Mouse (Mus musculus): ENCODE results near the gene Rgcc. TPM values are rescaled to one million over a fixed set of nuclear protein-coding genes. Genes with fewer than 3 reads are reported as not detected.

The Rgcc gene
- polyA plus RNA-seq, 1 experiment from 2014 or later: 16.5 TPM

DNA sequence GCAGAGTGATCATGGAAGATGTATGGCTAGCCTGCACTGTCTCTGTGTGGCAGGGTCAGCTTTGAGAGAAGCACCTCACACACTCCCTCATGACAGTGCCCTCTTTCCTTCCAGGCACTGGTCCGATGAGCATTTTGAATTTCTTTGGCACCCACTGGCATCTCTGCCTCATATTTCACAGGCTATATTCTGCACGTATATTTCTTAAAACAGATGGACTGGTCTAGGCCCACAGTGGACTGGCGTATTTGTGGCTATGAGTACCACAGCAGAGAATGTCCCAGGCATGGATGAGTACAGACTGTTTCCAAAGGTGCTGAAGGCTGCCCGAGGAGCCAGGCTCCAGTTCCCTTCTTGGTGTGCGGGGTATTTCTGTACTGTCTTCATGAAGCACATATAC is 20.4 kb upstream of the Rgcc start:
- no peak overlapping the region for H3K27ac ChIP-seq (replicated peaks in 1 of 2; ENCODE audit: control insufficient read depth in 1 of 2, insufficient read depth in 1 of 2, low read depth in 2 of 2, low read length in 2 of 2)
- no peak overlapping the region for H3K4me2 ChIP-seq (ENCODE audit: low read length)
- no peak overlapping the region for H3K4me3 ChIP-seq (ENCODE audit: control insufficient read depth in 1 of 2, insufficient read depth in 1 of 2, low read depth in 1 of 2, low read length in 2 of 2)
- H3K36me3 ChIP-seq (ENCODE audit: control insufficient read depth, insufficient read depth, low read length): no peaks in the 10 kb centered on the region
- 79% methylated on average over 5 of the region's 5 CpGs for WGBS
- H3K4me1 ChIP-seq (ENCODE audit: control insufficient read depth in 2 of 2, insufficient read depth in 2 of 2, low read length in 2 of 2): no peaks in the 10 kb centered on the region
- no peaks in the 10 kb centered on the region for H3K27me3 ChIP-seq (ENCODE audit: control insufficient read depth, insufficient read depth, low read length)
- ATAC-seq (ENCODE audit: insufficient number of reproducible peaks, insufficient read depth, low FRiP score, low read depth): no peak
- no peak overlapping the region for H3K9ac ChIP-seq (ENCODE audit: low read length)
- no peaks in the 10 kb centered on the region for H3K9me3 ChIP-seq (ENCODE audit: control insufficient read depth, low read length)

DNA sequence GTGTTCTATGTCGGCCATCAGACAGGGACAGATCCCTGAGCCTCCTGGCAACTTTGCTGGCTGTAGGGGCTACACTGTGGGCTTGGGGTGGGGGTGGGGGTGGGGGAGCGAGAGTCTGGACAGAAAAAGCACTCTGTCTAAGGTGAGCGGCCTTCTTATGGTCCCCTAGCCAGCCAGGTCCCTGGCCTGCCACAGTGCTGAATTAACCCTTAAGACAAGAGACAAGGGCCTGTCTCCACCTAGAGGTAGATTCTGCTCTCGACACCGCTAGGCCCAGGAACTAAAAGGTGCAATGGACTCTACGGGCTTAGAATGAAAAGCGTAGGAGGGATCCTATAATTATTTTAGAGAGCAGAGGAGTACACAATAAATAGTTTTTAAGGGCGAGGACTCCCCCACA is 19.7 kb upstream of the Rgcc start:
- no peaks in the 10 kb centered on the region for H3K9me3 ChIP-seq (ENCODE audit: control insufficient read depth, low read length)
- H3K4me1 ChIP-seq (ENCODE audit: control insufficient read depth in 2 of 2, insufficient read depth in 2 of 2, low read length in 2 of 2): no peaks in the 10 kb centered on the region
- no peak overlapping the region for H3K4me3 ChIP-seq (ENCODE audit: control insufficient read depth in 1 of 2, insufficient read depth in 1 of 2, low read depth in 1 of 2, low read length in 2 of 2)
- no peak overlapping the region for H3K27ac ChIP-seq (replicated peaks in 1 of 2; ENCODE audit: control insufficient read depth in 1 of 2, insufficient read depth in 1 of 2, low read depth in 2 of 2, low read length in 2 of 2)
- no peaks in the 10 kb centered on the region for H3K36me3 ChIP-seq (ENCODE audit: control insufficient read depth, insufficient read depth, low read length)
- no peaks in the 10 kb centered on the region for H3K27me3 ChIP-seq (ENCODE audit: control insufficient read depth, insufficient read depth, low read length)
- H3K9ac ChIP-seq (ENCODE audit: low read length): no peak overlapping the region
- H3K4me2 ChIP-seq (ENCODE audit: low read length): no peak overlapping the region
- WGBS: 25% methylated on average over 8 of the region's 8 CpGs
- peak; percentile 35; the same call in 1 of the 2 replicates for ATAC-seq (ENCODE audit: insufficient number of reproducible peaks, insufficient read depth, low FRiP score, low read depth)

DNA sequence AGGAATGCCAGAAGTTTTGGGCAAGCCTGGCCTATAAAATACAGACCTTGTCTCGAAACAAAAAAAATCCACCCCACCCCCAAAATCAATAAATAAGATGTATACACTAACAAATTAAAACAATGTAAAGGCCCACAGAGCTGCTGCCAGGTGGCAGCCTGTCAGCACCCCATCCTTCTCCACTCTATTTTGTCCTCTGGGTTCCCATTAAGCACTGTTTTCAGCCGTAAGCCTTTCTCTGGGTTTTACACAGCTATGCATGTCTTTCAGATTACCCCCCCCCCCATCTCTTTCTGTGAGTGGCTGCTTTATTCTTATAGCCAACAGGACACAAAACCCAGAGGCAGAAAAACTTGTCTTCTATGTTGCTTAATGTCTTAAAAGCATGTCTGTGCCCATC is 16.2 kb upstream of the Rgcc start:
- Histone ChIP-seq H3K27me3 (ENCODE audit: control insufficient read depth, insufficient read depth, low read length) (no peaks in the 10 kb centered on the region), H3K27ac (replicated peaks in 1 of 2; ENCODE audit: control insufficient read depth in 1 of 2, insufficient read depth in 1 of 2, low read depth in 2 of 2, low read length in 2 of 2) (no peak overlapping the region), H3K4me2 (ENCODE audit: low read length) (no peak overlapping the region), H3K4me3 (ENCODE audit: control insufficient read depth in 1 of 2, insufficient read depth in 1 of 2, low read depth in 1 of 2, low read length in 2 of 2) (no peak overlapping the region), H3K4me1 (ENCODE audit: control insufficient read depth in 2 of 2, insufficient read depth in 2 of 2, low read length in 2 of 2) (peaks cover 0 to 3% of the 10 kb centered on the region in 2 experiments; a peak in 2 of 4 replicates), H3K9me3 (ENCODE audit: control insufficient read depth, low read length) (no peaks in the 10 kb centered on the region), H3K36me3 (ENCODE audit: control insufficient read depth, insufficient read depth, low read length) (no peaks in the 10 kb centered on the region), H3K9ac (ENCODE audit: low read length) (no peak overlapping the region)
- ATAC-seq (ENCODE audit: insufficient number of reproducible peaks, insufficient read depth, low FRiP score, low read depth): no peak
- WGBS: 69% methylated on average over 2 of the region's 2 CpGs

DNA sequence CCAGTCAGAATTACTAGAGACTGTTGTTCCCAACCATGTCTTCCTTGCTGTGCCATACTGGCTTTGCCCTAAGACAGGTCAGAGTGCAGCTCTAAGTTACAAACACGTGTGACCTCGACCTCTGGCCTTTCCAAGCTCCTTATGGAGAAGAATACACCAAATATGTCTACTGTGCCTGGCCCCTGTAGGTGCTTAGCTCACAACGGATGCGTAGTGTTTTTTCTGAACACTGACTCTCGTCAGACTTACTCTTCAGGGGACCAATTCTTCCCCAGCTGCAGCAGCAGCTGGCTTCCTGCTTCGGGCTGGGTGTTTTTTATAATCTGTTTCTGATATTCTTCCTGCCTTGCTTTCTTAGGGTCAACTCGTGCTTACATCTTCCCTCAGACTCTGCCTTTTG is 14.4 kb upstream of the Rgcc start:
- WGBS: 65% methylated on average over 7 of the region's 7 CpGs
- H3K27me3 ChIP-seq (ENCODE audit: control insufficient read depth, insufficient read depth, low read length): no peaks in the 10 kb centered on the region
- no peak overlapping the region for H3K27ac ChIP-seq (replicated peaks in 1 of 2; ENCODE audit: control insufficient read depth in 1 of 2, insufficient read depth in 1 of 2, low read depth in 2 of 2, low read length in 2 of 2)
- no peak overlapping the region for H3K4me3 ChIP-seq (ENCODE audit: control insufficient read depth in 1 of 2, insufficient read depth in 1 of 2, low read depth in 1 of 2, low read length in 2 of 2)
- no peak for ATAC-seq (ENCODE audit: insufficient number of reproducible peaks, insufficient read depth, low FRiP score, low read depth)
- H3K4me1 ChIP-seq (ENCODE audit: control insufficient read depth in 2 of 2, insufficient read depth in 2 of 2, low read length in 2 of 2): peaks cover 0 to 3% of the 10 kb centered on the region in 2 experiments; a peak in 2 of 4 replicates
- H3K9me3 ChIP-seq (ENCODE audit: control insufficient read depth, low read length): no peaks in the 10 kb centered on the region
- H3K9ac ChIP-seq (ENCODE audit: low read length): no peak overlapping the region
- no peaks in the 10 kb centered on the region for H3K36me3 ChIP-seq (ENCODE audit: control insufficient read depth, insufficient read depth, low read length)
- no peak overlapping the region for H3K4me2 ChIP-seq (ENCODE audit: low read length)

DNA sequence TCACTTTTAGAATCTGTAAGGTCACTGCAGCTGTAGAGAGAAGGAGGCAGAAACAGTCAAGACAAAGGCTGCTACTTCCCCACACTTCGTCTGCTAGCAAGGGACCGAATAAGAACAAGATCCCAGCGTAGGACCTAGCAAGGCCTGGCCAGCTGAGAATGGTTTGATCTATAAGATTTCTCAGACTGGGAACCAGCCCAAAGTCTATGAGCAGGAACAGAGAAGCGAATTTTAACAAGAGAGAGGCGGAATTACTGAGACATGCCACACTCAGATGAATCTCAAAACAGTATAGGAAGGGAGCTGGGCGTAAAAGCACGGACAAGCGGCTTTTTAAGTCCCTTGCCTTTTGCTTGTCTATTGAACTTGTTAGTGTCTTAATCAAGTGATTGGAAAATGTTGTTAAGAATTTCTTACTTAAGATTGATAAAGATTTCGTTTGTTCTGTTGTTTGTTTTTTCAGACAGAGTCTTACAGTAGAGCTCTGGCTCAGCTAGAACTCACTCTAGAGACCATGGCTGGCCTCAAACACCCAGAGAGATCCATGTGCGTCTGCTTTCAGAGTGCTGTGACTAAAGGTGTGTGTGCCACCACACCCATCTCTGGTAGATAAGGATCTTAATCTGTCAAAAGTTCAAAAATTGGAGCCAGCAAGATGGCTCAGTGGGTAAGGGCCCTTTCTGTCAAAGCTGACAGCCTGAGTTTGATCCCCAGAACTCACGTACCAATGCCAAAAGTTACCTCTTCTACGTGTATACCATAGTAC is 13.0 kb upstream of the Rgcc start:
- H3K4me3 ChIP-seq (ENCODE audit: control insufficient read depth in 1 of 2, insufficient read depth in 1 of 2, low read depth in 1 of 2, low read length in 2 of 2): no peak overlapping the region
- no peak for ATAC-seq (ENCODE audit: insufficient number of reproducible peaks, insufficient read depth, low FRiP score, low read depth)
- no peak overlapping the region for H3K4me2 ChIP-seq (ENCODE audit: low read length)
- no peaks in the 10 kb centered on the region for H3K36me3 ChIP-seq (ENCODE audit: control insufficient read depth, insufficient read depth, low read length)
- no peak overlapping the region for H3K9ac ChIP-seq (ENCODE audit: low read length)
- no peaks in the 10 kb centered on the region for H3K9me3 ChIP-seq (ENCODE audit: control insufficient read depth, low read length)
- peaks cover 0 to 3% of the 10 kb centered on the region in 2 experiments; a peak in 2 of 4 replicates for H3K4me1 ChIP-seq (ENCODE audit: control insufficient read depth in 2 of 2, insufficient read depth in 2 of 2, low read length in 2 of 2)
- no peaks in the 10 kb centered on the region for H3K27me3 ChIP-seq (ENCODE audit: control insufficient read depth, insufficient read depth, low read length)
- H3K27ac ChIP-seq (replicated peaks in 1 of 2; ENCODE audit: control insufficient read depth in 1 of 2, insufficient read depth in 1 of 2, low read depth in 2 of 2, low read length in 2 of 2): no peak overlapping the region
- 80% methylated on average over 12 of the region's 12 CpGs for WGBS

DNA sequence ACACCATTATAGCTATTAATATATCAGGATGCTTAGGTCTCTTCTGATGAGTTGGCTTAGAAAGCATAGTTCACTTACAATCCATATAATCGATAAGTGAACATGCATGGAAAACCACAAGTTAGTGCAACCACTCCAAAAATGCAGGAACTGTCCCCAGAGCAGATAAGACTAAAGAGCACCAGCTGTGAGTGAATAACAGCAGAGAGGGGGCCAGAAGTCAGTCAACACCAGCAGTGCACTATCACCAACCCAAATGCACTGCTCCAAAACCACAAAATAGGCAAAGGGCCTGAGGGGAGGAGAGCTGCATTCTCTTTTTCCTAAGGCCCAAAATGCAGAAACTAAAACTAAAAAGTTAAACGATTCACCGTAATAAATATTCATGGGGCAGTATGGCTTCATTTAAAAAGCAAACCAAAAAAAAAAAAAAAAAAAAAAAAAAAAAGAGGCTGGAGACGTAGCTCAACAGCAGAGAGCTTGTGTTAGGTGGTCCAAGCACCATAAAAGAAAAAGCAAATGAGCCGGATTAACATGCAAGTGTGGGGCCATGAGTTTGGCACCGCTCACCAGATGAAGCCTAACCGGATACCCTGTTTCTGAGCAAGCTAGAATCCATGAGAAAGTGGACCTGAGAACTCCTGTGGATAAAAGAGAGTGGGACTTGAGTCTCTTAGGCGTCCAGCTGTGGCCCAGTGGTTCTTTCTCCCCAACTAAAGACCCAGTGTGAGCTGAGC is 12.2 kb upstream of the Rgcc start:
- no peaks in the 10 kb centered on the region for H3K27me3 ChIP-seq (ENCODE audit: control insufficient read depth, insufficient read depth, low read length)
- peaks cover 0 to 3% of the 10 kb centered on the region in 2 experiments; a peak in 2 of 4 replicates for H3K4me1 ChIP-seq (ENCODE audit: control insufficient read depth in 2 of 2, insufficient read depth in 2 of 2, low read length in 2 of 2)
- H3K4me3 ChIP-seq (ENCODE audit: control insufficient read depth in 1 of 2, insufficient read depth in 1 of 2, low read depth in 1 of 2, low read length in 2 of 2): no peak overlapping the region
- H3K9me3 ChIP-seq (ENCODE audit: control insufficient read depth, low read length): no peaks in the 10 kb centered on the region
- no peak overlapping the region for H3K9ac ChIP-seq (ENCODE audit: low read length)
- no peak for ATAC-seq (ENCODE audit: insufficient number of reproducible peaks, insufficient read depth, low FRiP score, low read depth)
- WGBS: 64% methylated on average over 8 of the region's 8 CpGs
- H3K36me3 ChIP-seq (ENCODE audit: control insufficient read depth, insufficient read depth, low read length): no peaks in the 10 kb centered on the region
- H3K27ac ChIP-seq (replicated peaks in 1 of 2; ENCODE audit: control insufficient read depth in 1 of 2, insufficient read depth in 1 of 2, low read depth in 2 of 2, low read length in 2 of 2): no peak overlapping the region
- no peak overlapping the region for H3K4me2 ChIP-seq (ENCODE audit: low read length)

DNA sequence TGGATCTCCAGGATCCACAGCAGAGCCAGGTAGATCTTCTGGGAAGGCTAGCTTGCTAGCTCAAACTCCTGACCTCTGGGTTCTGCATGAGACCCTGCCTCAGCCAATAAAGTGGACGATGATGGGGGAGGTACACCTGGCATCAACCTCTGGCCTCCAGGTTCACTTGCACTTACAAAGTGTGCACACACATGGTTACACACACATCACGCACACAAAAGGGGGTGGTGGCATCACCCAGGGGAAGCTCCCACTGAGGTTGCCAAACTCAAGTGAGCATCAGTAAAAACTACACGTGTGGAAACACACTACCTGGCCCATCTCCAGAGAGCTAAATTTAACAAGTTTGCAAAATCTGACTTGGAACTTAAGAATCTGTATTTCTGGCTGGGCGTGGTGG is 11.3 kb upstream of the Rgcc start:
- H3K27me3 ChIP-seq (ENCODE audit: control insufficient read depth, insufficient read depth, low read length): no peaks in the 10 kb centered on the region
- no peak overlapping the region for H3K9ac ChIP-seq (ENCODE audit: low read length)
- peaks cover 0 to 10% of the 10 kb centered on the region in 2 experiments for H3K4me1 ChIP-seq (ENCODE audit: control insufficient read depth in 2 of 2, insufficient read depth in 2 of 2, low read length in 2 of 2)
- 70% methylated on average over 4 of the region's 4 CpGs for WGBS
- H3K4me2 ChIP-seq (ENCODE audit: low read length): no peak overlapping the region
- H3K27ac ChIP-seq (replicated peaks in 1 of 2; ENCODE audit: control insufficient read depth in 1 of 2, insufficient read depth in 1 of 2, low read depth in 2 of 2, low read length in 2 of 2): no peak overlapping the region
- H3K36me3 ChIP-seq (ENCODE audit: control insufficient read depth, insufficient read depth, low read length): no peaks in the 10 kb centered on the region
- ATAC-seq (ENCODE audit: insufficient number of reproducible peaks, insufficient read depth, low FRiP score, low read depth): no peak
- no peaks in the 10 kb centered on the region for H3K9me3 ChIP-seq (ENCODE audit: control insufficient read depth, low read length)
- H3K4me3 ChIP-seq (ENCODE audit: control insufficient read depth in 1 of 2, insufficient read depth in 1 of 2, low read depth in 1 of 2, low read length in 2 of 2): no peak overlapping the region
